Mouse (Mus musculus): Measurements from ENCODE around the gene Ms4a15.

DNA sequence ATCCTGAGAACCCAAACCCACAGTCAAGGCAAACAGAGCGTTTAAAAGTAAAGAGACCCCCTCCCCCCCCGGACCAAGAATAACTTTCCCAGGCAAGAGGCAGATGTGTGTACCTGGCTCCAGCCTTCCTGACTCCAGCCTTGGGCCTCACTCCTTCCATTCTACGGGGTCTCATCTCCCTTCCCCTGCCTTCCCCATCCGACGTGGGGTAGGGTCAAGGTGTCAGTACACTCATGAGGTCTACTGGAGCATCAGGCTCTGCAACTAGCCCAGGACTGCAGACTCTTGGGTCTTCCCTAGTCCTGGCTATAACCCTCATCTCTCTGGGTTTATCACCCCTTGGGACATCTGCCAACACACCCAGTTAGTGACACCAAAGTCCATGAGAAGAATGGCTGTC lies 12.8 kb downstream of the Ms4a15 start:
- TF ChIP-seq CTCF (IDR thresholded peaks at IDR 0.05; ENCODE audit: extremely low read depth, insufficient read length, insufficient replicate concordance, low read depth, low read length) (no peak), POLR2A (IDR thresholded peaks at IDR 0.05; ENCODE audit: low read depth, low read length) (no peak)

Data from small intestine, adult 2 months (tissue).